Comparison of ENCODE assay signal across 21 mouse cellular contexts in genomic region chr5:37506880-37507519, GRCm38 (mm10).
DNase-seq lines count a peak whose midpoint lies in the region; ATAC-seq and TF ChIP-seq lines count a peak whose summit lies in the region.
"Had no signal": no experiment of that assay in that cellular context is flagged by ENCODE, and none has a peak within 500 bp of the region (broad histone marks: within the 10 kb centered on the region; RNA-seq: fewer than 3 reads in every experiment).

No protein-coding gene starts in this region.

- no peaks in the 10 kb centered on the region for H3K4me1 ChIP-seq in kidney, adult 2 months (ENCODE audit: control insufficient read depth, insufficient read depth, low read length)
- H3K4me1 ChIP-seq in hindbrain, embryonic 16.5 days (ENCODE audit: control insufficient read depth, insufficient read depth, low read depth, low read length), result no peaks in the 10 kb centered on the region; the same call in 1 of the 2 replicates
- H3K4me1 ChIP-seq in midbrain, embryonic 13.5 days (replicated peaks), result peaks cover 8% of the 10 kb centered on the region; the same call in 1 of the 2 replicates
- H3K4me1 ChIP-seq: limb, embryonic 10.5 days had no signal

- no peak overlapping the region for H3K9ac ChIP-seq in hindbrain, embryonic 16.5 days (ENCODE audit: low read depth, low read length)
- no peak overlapping the region for H3K9ac ChIP-seq in midbrain, embryonic 13.5 days (replicated peaks)
- H3K9ac ChIP-seq: heart, embryonic 15.5 days; hindbrain, embryonic 15.5 days; liver, postnatal 0 days had no signal

- ATAC-seq in hindbrain, embryonic 16.5 days, result peak; percentile 40; the same call in 1 of the 2 replicates
- peak; percentile 48 for ATAC-seq in midbrain, embryonic 13.5 days
- ATAC-seq: liver, postnatal 0 days had no signal

- WGBS in kidney, adult 2 months, result 40% methylated on average over 12 of the region's 12 CpGs
- WGBS in hindbrain, embryonic 16.5 days, result 50% methylated on average over 12 of the region's 12 CpGs
- WGBS in midbrain, embryonic 13.5 days, result 63% methylated on average over 12 of the region's 12 CpGs

- no peak overlapping the region for H3K4me2 ChIP-seq in hindbrain, embryonic 16.5 days (ENCODE audit: low read length)
- no peak overlapping the region for H3K4me2 ChIP-seq in midbrain, embryonic 13.5 days (replicated peaks)
- H3K4me2 ChIP-seq: heart, embryonic 15.5 days; hindbrain, embryonic 15.5 days had no signal

- no peak for TF ChIP-seq POLR2A in kidney, adult 2 months (IDR thresholded peaks at IDR 0.05; ENCODE audit: low read depth, low read length)

- H3K36me3 ChIP-seq in kidney, adult 2 months (ENCODE audit: control insufficient read depth, insufficient read depth, low read length), result no peaks in the 10 kb centered on the region
- H3K36me3 ChIP-seq in hindbrain, embryonic 16.5 days (ENCODE audit: control insufficient read depth, insufficient read depth, low read length), result no peaks in the 10 kb centered on the region
- H3K36me3 ChIP-seq in midbrain, embryonic 13.5 days, result no peaks in the 10 kb centered on the region
- H3K36me3 ChIP-seq: forebrain, embryonic 10.5 days; heart, embryonic 15.5 days; hindbrain, embryonic 15.5 days; limb, embryonic 10.5 days had no signal

- H3K27ac ChIP-seq in kidney, adult 2 months (ENCODE audit: insufficient read depth, low read depth, low read length), result no peak overlapping the region
- no peak overlapping the region for H3K27ac ChIP-seq in hindbrain, embryonic 16.5 days (ENCODE audit: low read depth, low read length)
- 0 out of 2 replicates have a peak overlapping the region, but pooled peaks have one; percentile 30 for H3K27ac ChIP-seq in midbrain, embryonic 13.5 days
- H3K27ac ChIP-seq: forebrain, embryonic 10.5 days; heart, embryonic 15.5 days; hindbrain, embryonic 15.5 days; limb, embryonic 10.5 days had no signal

- no peaks in the 10 kb centered on the region for H3K9me3 ChIP-seq in hindbrain, embryonic 16.5 days (ENCODE audit: control insufficient read depth, low read length)
- H3K9me3 ChIP-seq in midbrain, embryonic 13.5 days, result no peaks in the 10 kb centered on the region
- H3K9me3 ChIP-seq: forebrain, embryonic 10.5 days; heart, embryonic 15.5 days; hindbrain, embryonic 15.5 days; limb, embryonic 10.5 days had no signal

- H3K4me3 ChIP-seq in kidney, adult 2 months (ENCODE audit: insufficient read depth, low read depth, low read length), result no peak overlapping the region
- no peak overlapping the region for H3K4me3 ChIP-seq in hindbrain, embryonic 16.5 days (ENCODE audit: low read length)
- no peak overlapping the region for H3K4me3 ChIP-seq in midbrain, embryonic 13.5 days (replicated peaks)
- H3K4me3 ChIP-seq: forebrain, embryonic 10.5 days; heart, embryonic 15.5 days; hindbrain, embryonic 15.5 days; limb, embryonic 10.5 days had no signal

- DNase-seq in kidney, adult 2 months, result peak; percentile 23
- DNase-seq in kidney, adult 8-10 months, result no peak
- peak; percentile 26 for DNase-seq in retina, postnatal 1 day
- DNase-seq in frontal cortex, postnatal 10 days (ENCODE audit: low spot score in 2 of 2), result no peak
- DNase-seq in left cerebral cortex, adult 18-20 months (ENCODE audit: low spot score in 2 of 2), result no peak
- DNase-seq in frontal cortex, postnatal 36 days (ENCODE audit: low spot score in 2 of 2), result no peak
- DNase-seq: B cell, adult 2 months; cerebellum, adult 8-10 months; gastrocnemius, postnatal 10 days; heart, adult 18-20 months; kidney, adult 9 months; layer of hippocampus, adult 9-11 months; liver, postnatal 0 days; lung, postnatal 14 days; right cerebral cortex, adult 18-20 months had no signal

- H3K27me3 ChIP-seq in kidney, adult 2 months (replicated peaks; ENCODE audit: control insufficient read depth, insufficient read depth, low read length), result no peaks in the 10 kb centered on the region
- H3K27me3 ChIP-seq in hindbrain, embryonic 16.5 days (replicated peaks; ENCODE audit: control insufficient read depth, insufficient read depth, low read length), result no peaks in the 10 kb centered on the region
- H3K27me3 ChIP-seq in midbrain, embryonic 13.5 days, result no peaks in the 10 kb centered on the region
- H3K27me3 ChIP-seq: heart, embryonic 15.5 days; hindbrain, embryonic 15.5 days had no signal

- no peak for TF ChIP-seq CTCF in kidney, adult 2 months (conservative IDR thresholded peaks at IDR 0.05; ENCODE audit: insufficient read depth, insufficient read length, low read depth, low read length)

Comparison
In these comparisons a context has a peak if more than half of its experiments do, and no peak if none do; other contexts are left out.
1. DNase-seq: peak in kidney, adult 2 months (single experiment) and retina, postnatal 1 day (single experiment); none in kidney, adult 8-10 months (0 of 2), frontal cortex, postnatal 10 days (0 of 2), left cerebral cortex, adult 18-20 months (0 of 2) and frontal cortex, postnatal 36 days (0 of 2).